Mouse (Mus musculus) WW6 (cell line): Measurements from ENCODE around the gene Gm49405.
"Not testable (repeated sequence)": the region's sequence is repeated elsewhere in the genome, so short reads cannot be mapped to it uniquely, and the experiment has no call there.

ENCODE experiments used
- DNase-seq: peaks from one replicate; pipeline ENCODE4 v3.0.0-alpha.2; 2013; ENCODE audit warnings: low read depth, low spot score

The Gm49405 gene

DNA sequence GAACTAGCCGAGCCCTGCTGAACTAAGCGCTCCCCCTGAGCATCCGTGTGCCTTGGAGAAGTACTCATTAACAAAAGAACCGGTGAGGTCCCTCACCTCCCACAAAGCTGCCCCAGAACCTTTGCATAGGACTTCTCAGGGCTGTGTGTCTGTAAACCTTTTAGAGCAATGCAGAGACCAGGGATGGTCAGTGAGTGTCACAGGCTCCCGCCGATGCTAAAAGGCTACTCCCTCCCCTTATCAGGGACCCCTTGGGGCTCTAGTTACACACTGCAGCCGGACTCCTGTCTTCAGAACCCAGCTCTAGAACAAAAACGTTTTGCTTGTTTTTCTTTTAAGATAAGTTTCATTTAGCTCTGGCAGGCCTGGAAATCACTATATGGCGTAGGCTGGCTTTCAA is 12.6 kb downstream of the Gm49405 start:
- DNase-seq, result no peak

DNA sequence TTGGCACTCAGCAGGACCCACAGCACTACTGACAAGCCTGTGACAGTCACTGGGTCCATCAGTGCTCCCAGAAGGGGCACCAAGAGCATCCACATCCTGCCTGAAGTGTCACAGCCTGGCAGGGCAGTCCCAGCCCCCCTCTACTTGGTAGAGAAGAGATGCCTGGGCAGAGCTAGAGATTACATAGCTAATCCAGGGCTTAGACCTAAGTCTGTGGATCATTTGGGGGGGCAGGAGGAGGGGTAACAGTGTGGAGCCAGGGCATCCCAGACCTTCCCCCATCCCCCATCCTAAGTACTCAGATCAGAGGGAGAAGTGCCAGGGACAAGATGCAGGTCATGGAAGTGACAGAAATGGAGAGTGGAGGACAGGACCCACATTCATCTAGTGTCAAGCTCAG is 14.4 kb downstream of the Gm49405 start:
- no peak for DNase-seq

- DNase-seq, result no peak
Measured at GRCm38 (mm10) chr19:4015635-4016034, 15.2 kb downstream of the Gm49405 start.

DNA sequence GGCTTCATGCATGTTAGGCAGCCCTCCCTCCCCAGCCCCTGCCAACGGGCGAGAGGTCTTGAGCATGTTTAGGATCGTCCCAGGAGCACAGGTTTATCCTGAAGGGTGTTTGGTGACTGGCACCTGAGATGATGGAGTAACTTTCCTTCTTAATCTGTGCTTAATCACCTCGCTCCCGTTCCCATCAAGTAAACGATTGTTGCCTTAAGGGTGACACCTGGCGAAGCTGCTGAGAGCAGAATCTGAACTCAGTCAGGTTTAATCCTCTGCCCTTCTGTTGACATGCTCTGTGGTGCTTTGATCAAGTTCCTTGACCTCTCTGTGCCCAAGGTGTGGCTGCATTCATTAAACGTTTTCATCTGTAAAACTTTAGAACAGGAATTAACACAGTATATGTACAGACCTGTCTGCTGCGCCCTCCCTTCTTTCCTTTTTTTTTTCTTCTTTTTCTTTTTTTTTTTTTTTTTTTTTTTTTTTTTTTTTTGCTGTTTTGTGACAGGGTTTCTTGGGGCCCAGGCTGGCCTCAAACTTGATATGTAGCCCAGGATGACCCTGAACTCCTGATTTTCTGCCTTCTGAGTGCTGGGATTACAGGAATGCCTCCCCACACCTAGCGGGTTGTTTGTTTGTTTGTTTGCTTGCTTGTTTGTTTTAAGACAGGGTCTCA is 17.6 kb downstream of the Gm49405 start:
- no peak for DNase-seq

DNA sequence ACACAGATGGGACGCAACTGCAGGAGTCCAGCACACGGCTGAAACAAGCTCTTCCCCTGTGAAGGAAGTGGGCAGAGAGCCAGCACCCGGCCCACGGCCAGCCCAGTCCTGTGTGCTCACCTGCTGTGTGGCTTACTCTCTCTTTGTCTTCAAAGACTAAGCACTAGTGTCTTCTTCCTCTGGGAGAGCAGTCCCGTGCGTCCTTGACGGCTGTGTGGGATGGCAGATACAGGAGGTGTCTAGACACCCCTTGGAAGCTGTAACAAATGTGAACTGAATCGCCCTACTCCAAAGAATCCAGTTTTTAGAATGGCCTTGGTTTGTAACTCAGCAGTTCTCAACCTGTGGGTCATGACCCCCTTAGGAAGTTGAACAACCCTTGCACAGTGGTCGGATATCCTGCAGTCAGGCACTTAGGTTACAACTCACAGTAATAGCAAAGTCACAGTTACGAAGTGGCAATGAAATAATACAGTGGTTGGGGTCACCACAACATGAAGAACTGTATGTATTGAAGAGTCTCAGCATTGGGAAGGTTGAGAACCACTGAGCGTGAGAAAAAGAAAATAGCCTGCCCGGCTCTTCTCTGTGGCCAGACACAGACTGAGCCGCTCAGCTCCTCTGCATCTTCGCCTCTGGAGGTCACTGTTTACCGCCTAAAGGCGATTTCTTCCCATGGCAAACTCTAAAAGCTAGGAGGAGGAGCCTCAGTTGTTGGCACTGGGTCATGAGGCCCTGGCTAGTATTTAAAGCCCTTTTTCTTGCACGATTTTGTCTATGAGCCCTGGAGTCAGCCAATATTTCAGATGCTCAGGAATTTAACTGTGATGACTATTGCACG is 18.5 kb downstream of the Gm49405 start:
- DNase-seq, result no peak

DNA sequence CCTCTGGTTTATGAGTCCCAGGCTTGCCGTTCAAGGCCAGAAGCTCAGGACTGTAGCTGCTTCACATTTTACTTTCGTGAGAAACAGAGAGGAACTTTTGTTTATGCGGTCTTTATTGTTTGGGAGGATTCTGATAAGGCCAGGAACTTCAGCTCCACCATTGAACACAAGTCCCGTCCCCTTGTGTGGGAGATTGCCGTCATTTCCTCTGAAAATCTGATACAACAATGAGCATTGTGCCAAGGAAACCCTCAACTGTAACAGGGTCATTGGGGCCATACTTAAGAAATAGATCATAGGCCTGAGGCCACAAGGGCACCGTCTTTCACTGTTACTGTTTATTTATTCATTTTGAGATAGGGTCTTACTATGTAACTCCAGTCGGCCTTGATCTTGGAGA is 22.8 kb downstream of the Gm49405 start:
- DNase-seq, result no peak

- no peak for DNase-seq
Measured at GRCm38 (mm10) chr19:4027576-4027975, 27.1 kb downstream of the Gm49405 start.

DNA sequence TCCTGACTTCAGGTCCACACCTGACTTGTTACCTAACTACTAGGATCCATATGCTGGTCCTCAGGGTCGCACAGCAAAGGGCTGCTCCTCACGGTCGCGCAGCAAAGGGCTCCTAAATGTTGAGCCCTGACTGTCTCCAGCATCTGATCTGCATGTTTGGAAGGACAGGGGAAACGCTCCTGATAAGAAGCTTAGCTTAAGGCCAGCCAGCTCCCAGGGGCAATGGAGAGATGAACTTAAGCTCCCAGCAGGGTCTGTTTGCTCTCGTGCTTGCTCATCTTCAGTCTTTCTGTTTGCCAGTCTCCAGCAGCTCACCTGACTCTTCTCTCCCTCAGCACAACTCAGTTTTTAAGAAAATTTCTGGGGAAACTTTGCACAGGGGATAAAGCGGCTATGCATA is 32.2 kb downstream of the Gm49405 start:
- no peak for DNase-seq

DNA sequence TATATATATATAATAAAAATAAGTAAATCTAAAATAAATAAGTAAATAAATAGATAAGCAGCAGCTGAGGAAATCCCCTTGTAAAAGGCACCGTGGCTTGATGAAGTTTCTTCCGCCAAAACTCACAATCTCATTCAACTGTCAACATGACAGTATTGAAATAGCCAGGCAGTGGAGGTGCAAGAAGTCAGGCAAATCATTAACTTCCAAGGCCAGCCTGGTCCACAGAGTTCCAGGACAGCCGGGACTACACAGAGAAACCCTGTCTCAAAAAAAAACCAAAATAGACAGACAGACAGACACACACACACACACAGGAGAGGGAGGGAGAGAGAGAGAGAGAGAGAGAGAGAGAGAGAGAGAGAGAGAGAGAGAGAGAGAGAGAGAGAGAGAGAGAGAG is 32.9 kb downstream of the Gm49405 start:
- DNase-seq, result no peak

- DNase-seq, result no peak
Measured at GRCm38 (mm10) chr19:4033742-4034141, 33.3 kb downstream of the Gm49405 start.

DNA sequence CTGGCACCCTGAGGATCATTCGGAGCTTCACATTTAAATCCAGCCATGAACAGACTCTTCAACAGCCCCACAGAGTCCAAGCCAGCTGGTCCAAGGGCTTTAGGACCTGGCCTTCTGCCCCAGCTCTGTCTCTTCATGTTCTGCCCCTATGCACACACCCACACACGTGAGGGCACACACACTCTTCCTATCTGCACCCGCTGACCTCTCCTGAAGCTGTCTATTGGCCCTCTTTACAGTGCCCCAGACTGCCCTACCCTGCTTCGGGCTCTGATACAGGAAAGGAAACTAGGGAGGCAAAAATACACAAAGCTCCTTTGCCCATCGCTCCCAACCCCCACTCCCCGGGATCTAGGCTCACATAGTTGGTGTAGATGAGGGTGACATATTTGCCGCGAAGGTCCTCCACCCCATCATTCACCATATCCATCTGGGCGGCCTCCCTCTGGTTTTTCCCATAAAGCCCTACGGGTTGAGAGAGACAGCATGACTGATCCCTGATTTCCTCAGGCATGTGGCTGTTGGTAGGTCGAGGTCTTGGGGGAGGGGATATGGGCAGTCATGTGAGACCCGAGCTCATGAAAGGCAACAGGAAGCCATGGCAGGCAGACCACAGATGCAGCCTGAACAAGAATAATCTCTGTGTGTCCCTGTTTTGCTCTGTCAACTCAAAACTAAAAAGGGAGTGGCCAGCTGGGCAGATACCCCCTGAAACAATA is 36.1 kb downstream of the Gm49405 start:
- DNase-seq, result no peak

DNA sequence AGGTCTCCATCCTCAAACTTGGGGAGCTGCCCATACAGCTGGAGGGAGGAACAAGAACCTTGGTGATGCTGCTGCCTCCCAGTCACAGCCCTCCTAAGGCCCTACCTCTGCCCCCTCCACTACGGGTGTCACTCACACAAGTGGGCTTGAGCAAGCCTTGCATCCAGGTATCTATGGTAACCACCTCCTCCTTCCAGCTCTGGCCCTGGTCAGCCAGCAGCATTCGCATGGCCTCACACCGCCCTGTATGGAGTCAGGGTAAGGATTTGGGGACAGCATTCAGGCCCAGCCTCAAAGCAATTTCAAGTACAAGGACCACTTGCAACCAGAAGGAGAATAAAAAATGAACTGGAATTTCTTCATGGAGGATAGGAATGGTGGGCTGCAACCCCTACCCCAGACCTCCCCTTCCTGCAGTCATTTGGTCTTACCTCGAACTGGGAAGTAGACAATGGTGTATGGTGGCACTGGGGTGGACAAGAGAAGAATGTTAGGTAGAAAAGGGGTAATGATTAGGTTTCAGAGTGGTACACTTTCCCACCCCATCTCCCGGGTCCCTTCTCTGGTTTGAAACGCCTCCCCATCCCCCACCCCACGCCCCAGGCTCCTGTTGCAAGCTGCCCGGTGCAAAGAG is 36.8 kb downstream of the Gm49405 start:
- not testable (repeated sequence) for DNase-seq

- DNase-seq, result no peak
Measured at GRCm38 (mm10) chr19:4037788-4038232, 37.4 kb downstream of the Gm49405 start, which contains the start of gene Gstp1. Gene Gstp1, minus strand, starts transcription at chr19:4037985.

DNA sequence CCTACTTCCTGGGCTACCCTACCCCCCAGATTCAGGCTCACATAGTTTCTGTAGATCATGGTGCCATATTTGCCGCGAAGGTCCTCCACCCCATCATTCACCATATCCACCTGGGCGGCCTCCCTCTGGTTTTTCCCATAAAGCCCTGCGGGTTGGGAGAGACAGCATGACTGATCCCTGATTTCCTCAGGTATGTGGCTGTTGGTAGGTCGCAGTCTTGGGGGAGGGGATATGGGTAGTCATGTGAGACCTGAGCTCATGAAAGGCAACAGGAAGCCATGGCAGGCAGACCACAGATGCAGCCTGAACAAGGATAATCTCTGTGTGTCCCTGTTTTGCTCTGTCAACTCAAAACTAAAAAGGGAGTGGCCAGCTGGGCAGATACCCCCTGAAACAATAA is 40.5 kb downstream of the Gm49405 start:
- DNase-seq, result not testable (repeated sequence)

- DNase-seq, result not testable (repeated sequence)
Measured at GRCm38 (mm10) chr19:4041500-4041899, 41.1 kb downstream of the Gm49405 start.

DNA sequence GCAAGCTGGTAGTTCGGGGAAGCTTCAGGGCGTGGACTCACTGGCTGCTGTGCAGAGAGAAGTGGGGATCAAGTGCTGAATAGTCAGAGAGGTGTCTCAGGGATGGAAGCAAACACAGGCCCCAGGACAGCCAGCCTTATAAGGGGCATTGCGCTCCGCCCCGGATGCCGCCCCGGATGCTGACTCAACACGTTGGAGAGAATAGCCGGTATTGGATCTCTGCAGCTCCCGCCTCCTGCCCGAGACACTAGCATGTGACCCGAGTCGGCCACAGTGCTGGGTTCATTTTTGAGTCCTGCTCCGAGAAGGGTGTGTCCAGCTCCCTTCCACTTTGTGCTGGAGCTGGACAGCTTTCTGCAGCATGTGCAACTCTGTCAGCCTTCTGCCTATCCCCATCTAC is 41.7 kb downstream of the Gm49405 start:
- no peak for DNase-seq

DNA sequence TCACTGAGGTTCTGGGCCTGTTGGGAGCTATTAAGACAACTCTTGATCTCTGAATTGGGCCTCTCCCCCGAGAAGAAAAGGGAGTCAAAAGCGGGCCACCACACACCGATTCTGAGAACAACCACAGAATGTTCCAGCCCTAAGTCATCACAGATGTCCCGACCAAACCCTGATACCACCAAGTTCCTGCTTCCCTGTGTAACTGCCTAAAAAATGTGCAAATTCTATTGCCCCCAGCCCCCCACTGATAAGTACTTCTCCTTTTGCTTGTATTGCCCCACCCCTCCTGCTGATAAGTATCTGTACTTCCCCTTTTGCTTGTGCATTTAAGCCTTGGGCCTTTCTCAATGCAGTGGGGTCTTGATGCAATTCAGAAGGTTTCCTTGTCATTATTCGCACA is 43.7 kb downstream of the Gm49405 start:
- DNase-seq, result not testable (repeated sequence)

- peak; percentile 83 for DNase-seq
Measured at GRCm38 (mm10) chr19:4045966-4046865, 45.8 kb downstream of the Gm49405 start, which contains the start of gene Gstp2. Gene Gstp2, minus strand, starts transcription at chr19:4046023.

GRCm38 (mm10) chr19:4046866-4047254 is 46.4 kb downstream of the Gm49405 start:
- no peak for DNase-seq

DNA sequence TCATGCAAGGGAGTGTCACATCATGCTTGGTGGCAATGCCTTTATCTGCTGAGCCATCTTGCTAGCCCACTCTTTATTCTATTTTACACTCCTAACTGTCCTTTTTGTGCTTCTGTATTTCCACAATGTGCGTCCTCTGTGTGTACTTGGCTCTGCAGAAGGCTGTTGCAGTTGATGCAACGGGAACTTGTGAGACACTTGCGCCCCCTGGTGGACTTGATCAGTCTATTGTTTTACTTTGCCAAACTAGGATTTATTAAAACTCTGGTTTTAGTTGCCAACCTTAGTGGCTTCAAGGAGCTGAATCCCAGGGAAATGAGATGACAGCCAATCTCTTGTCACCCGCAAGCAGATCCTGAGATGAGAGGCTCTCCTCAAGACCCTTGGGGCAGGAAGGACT is 47.4 kb downstream of the Gm49405 start:
- DNase-seq, result no peak

- DNase-seq, result not testable (repeated sequence)
Measured at GRCm38 (mm10) chr19:4049069-4049468, 48.6 kb downstream of the Gm49405 start.
